23 mouse cellular contexts compared by ENCODE assay signal in genomic region chr8:87905404-87905803, GRCm38 (mm10). TPM values are rescaled to one million over a fixed set of nuclear protein-coding genes. Genes with fewer than 3 reads are reported as not detected.
DNase-seq lines count a peak whose midpoint lies in the region; ATAC-seq lines count a peak whose summit lies in the region.
"Had no signal": no experiment of that assay in that cellular context is flagged by ENCODE, and none has a peak within 500 bp of the region (broad histone marks: within the 10 kb centered on the region; RNA-seq: fewer than 3 reads in every experiment).

No protein-coding gene starts in this region.

- no peak overlapping the region for H3K4me3 ChIP-seq in embryonic facial prominence, embryonic 12.5 days
- no peak overlapping the region for H3K4me3 ChIP-seq in embryonic facial prominence, embryonic 10.5 days
- no peak overlapping the region for H3K4me3 ChIP-seq in hindbrain, embryonic 13.5 days
- H3K4me3 ChIP-seq in hindbrain, embryonic 16.5 days (ENCODE audit: low read length) = no peak overlapping the region
- H3K4me3 ChIP-seq in embryonic facial prominence, embryonic 15.5 days (replicated peaks) = no peak overlapping the region
- H3K4me3 ChIP-seq in limb, embryonic 15.5 days = no peak overlapping the region
- H3K4me3 ChIP-seq: forebrain, embryonic 12.5 days; heart, adult 2 months; hindbrain, embryonic 15.5 days had no signal

- no peaks in the 10 kb centered on the region for H3K27me3 ChIP-seq in embryonic facial prominence, embryonic 12.5 days
- H3K27me3 ChIP-seq in embryonic facial prominence, embryonic 10.5 days (replicated peaks; ENCODE audit: low read depth, poor library complexity, severe bottlenecking) = no peaks in the 10 kb centered on the region
- H3K27me3 ChIP-seq in hindbrain, embryonic 13.5 days = no peaks in the 10 kb centered on the region
- H3K27me3 ChIP-seq in hindbrain, embryonic 16.5 days (replicated peaks; ENCODE audit: control insufficient read depth, insufficient read depth, low read length) = no peaks in the 10 kb centered on the region
- H3K27me3 ChIP-seq in embryonic facial prominence, embryonic 15.5 days = no peaks in the 10 kb centered on the region
- H3K27me3 ChIP-seq in limb, embryonic 15.5 days = no peaks in the 10 kb centered on the region
- H3K27me3 ChIP-seq: forebrain, embryonic 12.5 days; hindbrain, embryonic 15.5 days had no signal

- H3K9me3 ChIP-seq in embryonic facial prominence, embryonic 12.5 days = no peaks in the 10 kb centered on the region
- H3K9me3 ChIP-seq in embryonic facial prominence, embryonic 10.5 days = no peaks in the 10 kb centered on the region
- H3K9me3 ChIP-seq in hindbrain, embryonic 13.5 days = no peaks in the 10 kb centered on the region
- H3K9me3 ChIP-seq in hindbrain, embryonic 16.5 days (ENCODE audit: control insufficient read depth, low read length) = no peaks in the 10 kb centered on the region
- H3K9me3 ChIP-seq in embryonic facial prominence, embryonic 15.5 days (replicated peaks) = no peaks in the 10 kb centered on the region
- no peaks in the 10 kb centered on the region for H3K9me3 ChIP-seq in limb, embryonic 15.5 days
- H3K9me3 ChIP-seq: forebrain, embryonic 12.5 days; hindbrain, embryonic 15.5 days had no signal

- 0 out of 2 replicates have a peak, but pooled peaks cover 5% of the 10 kb centered on the region for H3K36me3 ChIP-seq in embryonic facial prominence, embryonic 12.5 days
- H3K36me3 ChIP-seq in embryonic facial prominence, embryonic 10.5 days (replicated peaks) = peaks cover 20% of the 10 kb centered on the region
- H3K36me3 ChIP-seq in hindbrain, embryonic 13.5 days = no peaks in the 10 kb centered on the region
- no peaks in the 10 kb centered on the region for H3K36me3 ChIP-seq in hindbrain, embryonic 16.5 days (ENCODE audit: control insufficient read depth, insufficient read depth, low read length)
- H3K36me3 ChIP-seq in embryonic facial prominence, embryonic 15.5 days = no peaks in the 10 kb centered on the region
- no peaks in the 10 kb centered on the region for H3K36me3 ChIP-seq in limb, embryonic 15.5 days
- H3K36me3 ChIP-seq: forebrain, embryonic 12.5 days; G1E; hindbrain, embryonic 15.5 days had no signal

- no peak overlapping the region for H3K4me2 ChIP-seq in embryonic facial prominence, embryonic 12.5 days (replicated peaks)
- H3K4me2 ChIP-seq in hindbrain, embryonic 13.5 days = no peak overlapping the region
- H3K4me2 ChIP-seq in hindbrain, embryonic 16.5 days (ENCODE audit: low read length) = no peak overlapping the region
- no peak overlapping the region; the same call in 1 of the 2 replicates for H3K4me2 ChIP-seq in embryonic facial prominence, embryonic 15.5 days (replicated peaks)
- H3K4me2 ChIP-seq in limb, embryonic 15.5 days = no peak overlapping the region
- H3K4me2 ChIP-seq: forebrain, embryonic 12.5 days; heart, embryonic 11.5 days; hindbrain, embryonic 15.5 days had no signal

- H3K27ac ChIP-seq in embryonic facial prominence, embryonic 12.5 days = peak overlapping the region; percentile 82
- no peak overlapping the region for H3K27ac ChIP-seq in embryonic facial prominence, embryonic 10.5 days (replicated peaks)
- 0 out of 2 replicates have a peak overlapping the region, but pooled peaks have one; percentile 19 for H3K27ac ChIP-seq in hindbrain, embryonic 13.5 days
- H3K27ac ChIP-seq in hindbrain, embryonic 16.5 days (ENCODE audit: low read depth, low read length) = no peak overlapping the region
- peak overlapping the region; percentile 88 for H3K27ac ChIP-seq in embryonic facial prominence, embryonic 15.5 days (replicated peaks)
- peak overlapping the region; percentile 91 for H3K27ac ChIP-seq in limb, embryonic 15.5 days
- H3K27ac ChIP-seq: forebrain, embryonic 12.5 days; heart, adult 2 months; hindbrain, embryonic 15.5 days had no signal

- no peak for DNase-seq in embryonic facial prominence, embryonic 10.5 days (ENCODE audit: low spot score)
- no peak for DNase-seq in spleen, postnatal 10 days (ENCODE audit: low spot score in 2 of 2)
- no peak for DNase-seq in layer of hippocampus, adult 9-11 months
- DNase-seq: adrenal gland, adult 8-10 months; adrenal gland, postnatal 36 days; B cell, adult 2 months; cerebellum, adult 2 months; cerebellum, postnatal 10 days; embryo, embryonic 11 days; forebrain, postnatal 0 days; gastrocnemius, postnatal 14 days; heart, adult 2 months had no signal

- peak; percentile 79; the same call in 1 of the 2 replicates for ATAC-seq in embryonic facial prominence, embryonic 12.5 days (ENCODE audit: insufficient number of reproducible peaks, insufficient read depth, low FRiP score, low TSS enrichment)
- ATAC-seq in hindbrain, embryonic 13.5 days (ENCODE audit: low FRiP score) = no peak
- no peak for ATAC-seq in hindbrain, embryonic 16.5 days
- ATAC-seq in embryonic facial prominence, embryonic 15.5 days (ENCODE audit: insufficient number of reproducible peaks, low FRiP score, low TSS enrichment, low read depth) = peak; percentile 69; the same call in 1 of the 2 replicates
- ATAC-seq in limb, embryonic 15.5 days (ENCODE audit: insufficient number of reproducible peaks, low FRiP score, low TSS enrichment, low read depth) = peak; percentile 83
- ATAC-seq: CD4-positive, CD25-positive, alpha-beta regulatory T cell, adult 4 months; forebrain, postnatal 0 days; inflammation-experienced regulatory T-cells, adult 6 months had no signal

- 53% methylated on average over 5 of the region's 5 CpGs for WGBS in embryonic facial prominence, embryonic 12.5 days
- 84% methylated on average over 5 of the region's 5 CpGs for WGBS in embryonic facial prominence, embryonic 10.5 days
- 93% methylated on average over 5 of the region's 5 CpGs for WGBS in hindbrain, embryonic 13.5 days
- 95% methylated on average over 5 of the region's 5 CpGs for WGBS in hindbrain, embryonic 16.5 days
- 44% methylated on average over 5 of the region's 5 CpGs for WGBS in embryonic facial prominence, embryonic 15.5 days
- WGBS in limb, embryonic 15.5 days = 36% methylated on average over 5 of the region's 5 CpGs

- peaks cover 31% of the 10 kb centered on the region for H3K4me1 ChIP-seq in embryonic facial prominence, embryonic 12.5 days
- peaks cover 48% of the 10 kb centered on the region for H3K4me1 ChIP-seq in embryonic facial prominence, embryonic 10.5 days
- H3K4me1 ChIP-seq in hindbrain, embryonic 13.5 days (replicated peaks) = peaks cover 40% of the 10 kb centered on the region
- H3K4me1 ChIP-seq in hindbrain, embryonic 16.5 days (ENCODE audit: control insufficient read depth, insufficient read depth, low read depth, low read length) = peaks cover 3% of the 10 kb centered on the region; the same call in 1 of the 2 replicates
- peaks cover 38% of the 10 kb centered on the region for H3K4me1 ChIP-seq in embryonic facial prominence, embryonic 15.5 days
- H3K4me1 ChIP-seq in limb, embryonic 15.5 days = peaks cover 63% of the 10 kb centered on the region

- H3K9ac ChIP-seq in embryonic facial prominence, embryonic 12.5 days = no peak overlapping the region
- no peak overlapping the region for H3K9ac ChIP-seq in hindbrain, embryonic 13.5 days
- H3K9ac ChIP-seq in hindbrain, embryonic 16.5 days (ENCODE audit: low read depth, low read length) = no peak overlapping the region
- H3K9ac ChIP-seq in embryonic facial prominence, embryonic 15.5 days = no peak overlapping the region
- no peak overlapping the region for H3K9ac ChIP-seq in limb, embryonic 15.5 days
- H3K9ac ChIP-seq: forebrain, embryonic 12.5 days; forebrain, postnatal 0 days; hindbrain, embryonic 15.5 days had no signal

RNA-seq across cellular contexts. Expression of gene Zfp423, which starts 54.0 kb away (rescaled TPM):
- polyA plus RNA-seq in embryonic facial prominence, embryonic 12.5 days (2016; fragmentation: Nextera tagmentation; extraction: Ambion mirVana) = 33.5 and 36.5 TPM in 2 replicates
- 22.0 and 23.4 TPM in 2 replicates for polyA plus RNA-seq in embryonic facial prominence, embryonic 10.5 days (2016; fragmentation: Nextera tagmentation; extraction: Ambion mirVana)
- 39.6 and 39.9 TPM in 2 replicates for polyA plus RNA-seq in hindbrain, embryonic 13.5 days (2015; fragmentation: Nextera tagmentation; extraction: Ambion mirVana)
- polyA plus RNA-seq in hindbrain, embryonic 16.5 days (2015; fragmentation: Nextera tagmentation; extraction: Ambion mirVana) = 21.6 and 26.4 TPM in 2 replicates
- polyA plus RNA-seq in embryonic facial prominence, embryonic 15.5 days (2015; fragmentation: Nextera tagmentation; extraction: Ambion mirVana) = 20.5 and 21.0 TPM in 2 replicates
- 14.3 and 14.5 TPM in 2 replicates for polyA plus RNA-seq in limb, embryonic 15.5 days (2015; fragmentation: Nextera tagmentation; extraction: Ambion mirVana)
- polyA plus RNA-seq: CD4-positive, CD25-positive, alpha-beta regulatory T cell, adult 4 months; G1E had no signal

Comparison
In these comparisons a context has a peak if more than half of its experiments do, and no peak if none do; other contexts are left out.
1. H3K27ac ChIP-seq: peak in embryonic facial prominence, embryonic 12.5 days (single experiment), hindbrain, embryonic 13.5 days (single experiment), embryonic facial prominence, embryonic 15.5 days (single experiment) and limb, embryonic 15.5 days (single experiment); none in embryonic facial prominence, embryonic 10.5 days (single experiment) and hindbrain, embryonic 16.5 days (single experiment).
2. ATAC-seq: peak in embryonic facial prominence, embryonic 12.5 days (single experiment), embryonic facial prominence, embryonic 15.5 days (single experiment) and limb, embryonic 15.5 days (single experiment); none in hindbrain, embryonic 13.5 days (single experiment) and hindbrain, embryonic 16.5 days (single experiment).